In genomic region chr3:101304156-101304555, GRCm38 (mm10) we compare ENCODE assay signal across 9 mouse cellular contexts. TPM values are rescaled to one million over a fixed set of nuclear protein-coding genes. Genes with fewer than 3 reads are reported as not detected.
DNase-seq lines count a peak whose midpoint lies in the region; ATAC-seq and TF ChIP-seq lines count a peak whose summit lies in the region.
"Had no signal": no experiment of that assay in that cellular context is flagged by ENCODE, and none has a peak within 500 bp of the region (broad histone marks: within the 10 kb centered on the region; RNA-seq: fewer than 3 reads in every experiment).

No protein-coding gene starts in this region.

- no peak overlapping the region for H3K9ac ChIP-seq in kidney, embryonic 16.5 days (replicated peaks; ENCODE audit: low read length)
- no peak overlapping the region for H3K9ac ChIP-seq in liver, embryonic 14.5 days (replicated peaks)
- H3K9ac ChIP-seq: hindbrain, embryonic 15.5 days had no signal

- H3K4me3 ChIP-seq in kidney, embryonic 16.5 days (ENCODE audit: low read length), result no peak overlapping the region
- H3K4me3 ChIP-seq in liver, embryonic 14.5 days (ENCODE audit: insufficient read depth in 1 of 2, low read depth in 2 of 2, low read length in 2 of 2), result no peak overlapping the region
- H3K4me3 ChIP-seq: hindbrain, embryonic 15.5 days had no signal

- TF ChIP-seq EP300 in liver, embryonic 14.5 days (IDR thresholded peaks at IDR 0.05; ENCODE audit: low read depth), result no peak

- no peaks in the 10 kb centered on the region; the same call in 1 of the 2 replicates for H3K27me3 ChIP-seq in kidney, embryonic 16.5 days (ENCODE audit: insufficient read depth, low read length)
- H3K27me3 ChIP-seq in liver, embryonic 14.5 days (ENCODE audit: control insufficient read depth, insufficient read depth, low read length), result no peaks in the 10 kb centered on the region
- H3K27me3 ChIP-seq: hindbrain, embryonic 15.5 days had no signal

- TF ChIP-seq CTCF in liver, embryonic 14.5 days (IDR thresholded peaks at IDR 0.05; ENCODE audit: low read depth), result peak; percentile 77

- DNase-seq in CD4-positive helper T cell, adult 2 months (ENCODE audit: low read depth, low spot score), result peak; percentile 64
- peak; percentile 92 for DNase-seq in ZHBTc4 (ENCODE audit: low read depth, low spot score)
- DNase-seq in gastrocnemius, postnatal 36 days, result peak; percentile 66 to 75
- peak in 1 of 3 experiments; percentile 46 for DNase-seq in liver, embryonic 14.5 days (ENCODE audit: low read depth in 3 of 3, low spot score in 3 of 3)
- DNase-seq in retina, postnatal 7 days (ENCODE audit: low read depth, low spot score), result peak; percentile 57

- WGBS in kidney, embryonic 16.5 days, result 14% methylated on average over 8 of the region's 8 CpGs
- WGBS in liver, embryonic 14.5 days (ENCODE audit: insufficient replicate concordance), result 21% methylated on average over 8 of the region's 8 CpGs

- ATAC-seq in common myeloid progenitor, adult 5-6 weeks (replicated peaks; ENCODE audit: low read depth, poor library complexity, severe bottlenecking), result peak; percentile 45; the same call in 1 of the 2 replicates
- peak; percentile 32; the same call in 1 of the 2 replicates for ATAC-seq in kidney, embryonic 16.5 days (ENCODE audit: low FRiP score, low TSS enrichment)
- no peak for ATAC-seq in liver, embryonic 14.5 days (ENCODE audit: insufficient read depth)
- ATAC-seq in inflammation-experienced regulatory T-cells, adult 6 months, result no peak

- no peaks in the 10 kb centered on the region for H3K36me3 ChIP-seq in kidney, embryonic 16.5 days (ENCODE audit: insufficient read depth, low read length)
- no peaks in the 10 kb centered on the region for H3K36me3 ChIP-seq in liver, embryonic 14.5 days (replicated peaks; ENCODE audit: control insufficient read depth, insufficient read depth, low read depth)
- H3K36me3 ChIP-seq: hindbrain, embryonic 15.5 days had no signal

- H3K4me1 ChIP-seq in kidney, embryonic 16.5 days (ENCODE audit: insufficient read depth, low read length), result no peaks in the 10 kb centered on the region
- peaks cover 3 to 4% of the 10 kb centered on the region in 2 experiments; a peak in 3 of 4 replicates for H3K4me1 ChIP-seq in liver, embryonic 14.5 days (replicated peaks; ENCODE audit: control insufficient read depth in 2 of 2, insufficient read depth in 2 of 2, low read length in 1 of 2)

- intact Hi-C loops in gastrocnemius, postnatal 36 days (cut with DNase I), result loop anchor here (2.0 to 5.0 kb wide), 2 partner anchors 68 to 159 kb away; no protein-coding TSS in a partner anchor

- H3K27ac ChIP-seq in kidney, embryonic 16.5 days (ENCODE audit: low read length), result no peak overlapping the region
- no peak overlapping the region for H3K27ac ChIP-seq in liver, embryonic 14.5 days

- no peak overlapping the region for H3K4me2 ChIP-seq in kidney, embryonic 16.5 days (replicated peaks; ENCODE audit: low read depth, low read length)
- H3K4me2 ChIP-seq in liver, embryonic 14.5 days (ENCODE audit: low read depth), result no peak overlapping the region
- H3K4me2 ChIP-seq: hindbrain, embryonic 15.5 days had no signal

- no peaks in the 10 kb centered on the region for H3K9me3 ChIP-seq in kidney, embryonic 16.5 days (ENCODE audit: low read length)
- no peaks in the 10 kb centered on the region for H3K9me3 ChIP-seq in liver, embryonic 14.5 days (ENCODE audit: control insufficient read depth, low read length)
- H3K9me3 ChIP-seq: hindbrain, embryonic 15.5 days had no signal

RNA-seq across cellular contexts. Expression of gene Cd2, which starts 16.4 kb away (rescaled TPM):
- total RNA-seq in common myeloid progenitor, adult 5-6 weeks (2017), result 1.2 TPM in 1 of 2 replicates, not detected in the other
- total RNA-seq in gastrocnemius, postnatal 36 days (2021), result under 1 TPM; 0.38 to 0.39 TPM
- polyA plus RNA-seq in kidney, embryonic 16.5 days (2015; fragmentation: Nextera tagmentation; extraction: Ambion mirVana), result 0.22 TPM in 1 of 2 replicates, not detected in the other
- 0.04 TPM in 1 of 2 replicates, not detected in the other for polyA plus RNA-seq in liver, embryonic 14.5 days (2012; rRNA removed)
- polyA plus RNA-seq in liver, embryonic 14.5 days (2014; fragmentation: Nextera tagmentation; extraction: Ambion mirVana), result not detected in 2 replicates
- 1,000 to 10,000 TPM; 1,311 to 1,764 (median 1,493) TPM for polyA plus RNA-seq in inflammation-experienced regulatory T-cells, adult 6 months (2017; shearing (Covaris generic))
- polyA plus RNA-seq: hindbrain, embryonic 15.5 days had no signal

Comparison
In these comparisons a context has a peak if more than half of its experiments do, and no peak if none do; other contexts are left out.
1. ATAC-seq: peak in common myeloid progenitor, adult 5-6 weeks (single experiment) and kidney, embryonic 16.5 days (single experiment); none in liver, embryonic 14.5 days (single experiment) and inflammation-experienced regulatory T-cells, adult 6 months (single experiment).
2. RNA of gene Cd2, which starts 16.4 kb away (polyA plus RNA-seq): 1,311 to 1,764 TPM in inflammation-experienced regulatory T-cells, adult 6 months; 0.22 TPM in kidney, embryonic 16.5 days and 0.04 TPM in liver, embryonic 14.5 days; every median in the first group is over 1,000 times any median in the second.